Mouse (Mus musculus) lung, adult 18-20 months (tissue): ENCODE data around the gene Lmnb2.

Experiments used
- DNase-seq, 2 experiments: peaks; one replicate each; pipeline ENCODE4 v3.0.0; 2022; ENCODE audit warnings: mixed read lengths in 2 of 2

Lmnb2 gene

GRCm38 (mm10) chr10:80897861-80898510 is 20.1 kb downstream of the Lmnb2 start:
- DNase-seq = no peak

- no peak for DNase-seq
These were observed 21.2 kb downstream of the Lmnb2 start for GRCm38 (mm10) chr10:80896581-80897485.

DNA sequence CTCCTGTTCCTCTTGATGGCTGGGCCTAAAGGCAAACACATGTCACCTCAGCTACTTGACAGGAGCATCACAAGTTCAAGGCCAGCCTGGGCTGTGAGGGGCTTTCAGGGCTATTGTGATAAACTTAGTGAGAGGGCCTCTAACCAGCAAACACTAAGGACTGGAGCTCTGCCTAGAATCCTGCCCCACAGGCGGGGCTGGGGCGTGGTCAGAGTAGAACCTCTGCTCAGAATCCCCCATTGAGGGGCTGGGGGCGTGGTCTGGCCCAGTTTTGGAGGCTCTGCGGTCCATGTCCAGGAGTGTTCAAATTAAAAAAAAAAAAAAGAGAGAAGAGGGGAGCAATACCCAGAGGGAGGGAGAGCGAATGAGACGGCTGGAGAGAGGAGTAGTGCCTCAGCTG is 22.3 kb downstream of the Lmnb2 start:
- DNase-seq = no peak

DNA sequence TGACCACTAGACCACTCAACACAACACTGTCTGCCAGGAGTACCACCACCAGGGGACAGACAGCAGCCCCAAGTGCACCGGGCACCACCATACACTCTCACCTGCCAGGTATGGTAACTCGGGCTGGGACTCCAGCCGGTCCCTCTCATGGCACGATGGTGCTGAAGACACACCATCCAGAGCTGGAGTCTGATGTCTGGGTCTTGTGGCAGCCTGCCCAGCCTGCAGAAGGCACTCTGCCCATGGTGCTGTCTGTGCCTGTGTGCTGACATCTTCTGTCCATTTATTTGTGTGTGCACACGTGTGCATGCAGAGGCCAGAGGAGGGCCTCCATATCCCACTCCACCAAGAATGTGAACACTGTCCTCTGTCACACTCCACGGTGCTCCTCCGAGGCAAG is 22.9 kb downstream of the Lmnb2 start:
- DNase-seq = no peak

- peak; percentile 62 to 65 for DNase-seq
These were observed 30.9 kb downstream of the Lmnb2 start for GRCm38 (mm10) chr10:80887181-80887580.

DNA sequence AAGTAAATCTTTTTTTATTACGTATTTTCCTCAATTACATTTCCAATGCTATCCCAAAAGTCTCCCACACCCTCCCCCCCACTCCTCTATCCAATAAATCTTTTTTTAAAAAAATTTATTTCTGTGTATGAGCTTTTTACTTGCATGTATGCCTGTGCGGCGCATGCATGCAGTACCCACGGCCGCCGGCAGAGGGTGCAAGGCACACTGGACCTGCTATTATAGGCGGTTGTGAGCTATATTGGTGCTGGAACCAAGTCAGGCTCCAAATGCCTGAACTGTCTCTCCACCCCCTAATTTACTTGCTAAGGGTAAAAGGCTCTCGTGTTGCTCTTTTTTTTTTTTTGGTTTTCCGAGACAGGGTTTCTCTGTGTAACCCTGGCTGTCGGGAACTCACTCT is 36.7 kb downstream of the Lmnb2 start:
- DNase-seq = peak; percentile 64

DNA sequence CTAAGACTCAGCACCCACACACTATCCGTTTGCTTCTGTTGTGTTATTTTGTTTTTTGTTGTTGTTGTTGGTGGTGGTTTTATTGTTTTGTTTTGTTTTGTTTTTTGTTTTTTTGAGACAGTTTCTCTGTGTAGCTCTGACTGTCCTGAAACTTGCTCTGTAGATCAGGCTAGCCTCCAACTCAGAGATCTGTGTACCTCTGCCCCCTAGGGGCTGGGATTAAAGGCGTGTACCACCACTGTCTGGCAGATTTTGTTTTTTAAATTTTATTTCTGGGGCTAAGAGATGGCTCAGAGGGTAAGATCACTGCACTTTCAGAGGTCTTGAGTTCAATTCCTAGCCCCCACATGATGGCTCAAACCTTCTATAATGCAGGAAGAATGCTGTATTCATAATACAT is 37.1 kb downstream of the Lmnb2 start:
- DNase-seq = no peak

- DNase-seq = peak; percentile 44 to 58
These were observed 37.9 kb downstream of the Lmnb2 start for GRCm38 (mm10) chr10:80880131-80880641.

DNA sequence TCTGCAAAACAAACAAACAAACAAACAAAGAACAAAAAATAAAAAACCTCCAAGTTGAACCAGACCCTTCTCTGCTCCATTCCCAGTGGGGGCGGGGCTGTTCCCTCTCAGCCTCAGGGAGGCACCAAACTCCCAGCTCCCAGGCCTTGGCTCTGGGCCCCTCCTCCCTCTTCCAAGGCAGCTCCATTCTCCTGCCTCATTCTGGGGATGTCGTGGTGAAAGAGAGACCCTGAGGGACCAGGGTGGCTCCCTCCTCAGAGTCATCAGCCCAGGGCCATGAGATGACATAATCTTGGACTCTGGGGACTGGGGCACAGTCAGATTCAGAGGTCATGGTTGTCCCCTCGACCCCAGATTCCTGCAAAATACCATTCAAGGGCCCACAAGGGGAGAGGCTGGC is 41.5 kb downstream of the Lmnb2 start:
- no peak for DNase-seq

DNA sequence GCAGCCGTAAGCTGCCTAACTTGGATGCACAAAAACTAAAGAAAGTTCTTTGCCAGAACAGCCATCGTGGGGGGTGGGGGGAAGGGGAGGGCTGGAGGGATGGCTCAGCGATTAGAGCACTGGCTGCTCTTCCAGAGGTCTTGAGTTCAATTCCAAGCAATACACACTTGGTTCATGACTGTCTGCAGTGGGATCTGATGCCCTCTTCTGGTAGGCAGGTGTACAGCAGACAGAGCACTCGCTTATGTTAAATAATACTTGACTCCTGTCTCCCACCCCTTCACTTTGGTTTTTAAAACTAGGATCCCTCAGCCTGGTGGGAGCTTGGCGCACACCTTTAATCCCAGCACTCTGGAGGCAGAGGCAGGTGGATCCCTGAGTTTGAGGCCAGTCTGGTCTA is 42.0 kb downstream of the Lmnb2 start:
- peak; percentile 43 to 55 for DNase-seq

DNA sequence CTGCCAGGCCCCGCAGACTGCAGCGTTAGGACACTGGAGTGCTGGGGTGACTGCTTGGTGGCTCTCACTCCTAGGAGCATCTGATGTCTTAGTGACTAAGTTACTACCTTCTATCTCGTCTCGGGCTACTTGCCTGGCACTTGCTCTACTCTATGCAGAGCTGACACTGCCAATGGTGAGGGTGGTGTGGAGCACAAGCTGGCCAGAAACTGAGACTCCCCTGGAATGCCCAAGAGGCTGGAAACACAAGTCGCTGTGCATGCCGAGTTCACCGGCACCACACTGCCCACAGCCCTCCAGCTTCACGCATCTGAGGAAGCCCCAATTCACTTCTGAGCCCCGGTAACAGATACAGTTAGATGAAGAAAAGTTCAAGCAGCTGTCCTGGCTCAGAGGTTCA is 44.0 kb downstream of the Lmnb2 start:
- no peak for DNase-seq

- no peak for DNase-seq
These were observed 46.5 kb downstream of the Lmnb2 start, which contains the start of gene Tmprss9 for GRCm38 (mm10) chr10:80871581-80871980. TSS of gene Tmprss9 (plus strand) at chr10:80871848.

GRCm38 (mm10) chr10:80870993-80871392 is 47.1 kb downstream of the Lmnb2 start:
- no peak for DNase-seq

GRCm38 (mm10) chr10:80864446-80864845 is 53.6 kb downstream of the Lmnb2 start:
- no peak for DNase-seq

DNA sequence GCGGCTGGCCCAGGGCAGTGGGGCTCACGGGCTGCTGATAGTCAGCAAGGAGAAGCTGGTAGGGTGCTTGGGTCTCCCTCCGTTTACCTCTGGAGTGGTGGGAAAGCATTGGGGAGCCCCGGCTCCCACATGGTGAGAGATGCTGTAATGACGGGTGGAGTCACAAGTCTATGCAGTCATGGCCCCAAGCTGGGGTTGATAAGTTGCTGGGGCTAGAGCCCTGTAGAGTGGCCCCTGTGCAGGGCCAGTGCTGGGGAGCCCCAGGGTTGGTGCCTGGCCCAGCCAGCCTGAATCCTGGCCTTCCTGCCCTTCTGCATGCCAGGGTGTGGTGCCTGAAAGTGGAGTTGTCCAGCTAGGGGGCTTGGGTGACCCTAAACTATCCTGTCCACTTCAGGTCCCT is 55.7 kb downstream of the Lmnb2 start:
- no peak for DNase-seq

DNA sequence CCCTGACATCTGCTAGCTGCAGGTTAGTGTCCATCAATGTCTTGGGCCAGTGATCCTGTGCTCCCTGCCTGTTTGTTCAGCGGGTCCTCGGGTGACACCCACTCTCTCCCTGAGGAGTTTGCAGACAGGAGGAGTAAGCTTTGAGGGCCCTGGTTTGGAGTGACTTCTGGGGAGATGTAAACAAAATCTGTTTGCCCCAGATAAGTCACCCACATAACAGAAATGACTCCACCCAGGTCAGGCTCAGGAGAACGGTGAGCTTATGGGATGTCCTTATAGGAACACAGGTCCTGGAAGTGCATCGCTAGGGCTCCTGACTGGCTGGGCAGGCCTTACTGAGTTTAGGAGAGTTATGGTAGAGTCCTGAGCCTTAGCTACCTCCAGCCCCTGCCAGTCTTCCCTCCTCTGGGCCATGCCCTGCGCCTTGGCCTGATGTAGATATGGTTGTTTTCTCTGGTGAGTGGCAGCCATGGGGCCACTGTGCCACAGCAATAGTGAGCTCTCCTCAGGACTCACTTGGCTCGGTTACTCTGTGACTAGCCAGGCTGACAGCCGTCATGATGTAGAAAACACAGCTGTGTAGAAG is 59.6 kb downstream of the Lmnb2 start:
- no peak for DNase-seq

DNA sequence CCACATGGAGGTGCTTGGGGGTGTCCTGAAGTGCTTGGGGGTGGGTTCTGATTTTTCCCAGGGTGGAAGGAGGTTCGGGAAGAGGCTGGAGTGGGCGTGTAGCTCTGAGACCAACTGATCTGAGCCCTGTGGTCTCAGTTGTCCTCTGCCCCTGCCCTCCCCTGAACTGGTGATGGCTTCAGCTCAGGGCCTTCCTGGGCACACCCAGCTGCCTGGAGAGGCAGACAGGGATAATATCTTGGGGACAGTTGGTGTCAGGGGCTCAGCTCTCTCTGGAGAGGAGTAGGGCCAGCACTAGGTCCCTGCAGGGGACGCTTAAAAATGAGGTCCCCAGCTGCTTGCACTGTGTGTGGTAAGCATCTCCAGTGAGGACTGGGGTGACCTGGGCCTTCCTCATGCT is 60.2 kb downstream of the Lmnb2 start:
- no peak for DNase-seq

- no peak for DNase-seq
These were observed 60.7 kb downstream of the Lmnb2 start for GRCm38 (mm10) chr10:80857386-80857785.

DNA sequence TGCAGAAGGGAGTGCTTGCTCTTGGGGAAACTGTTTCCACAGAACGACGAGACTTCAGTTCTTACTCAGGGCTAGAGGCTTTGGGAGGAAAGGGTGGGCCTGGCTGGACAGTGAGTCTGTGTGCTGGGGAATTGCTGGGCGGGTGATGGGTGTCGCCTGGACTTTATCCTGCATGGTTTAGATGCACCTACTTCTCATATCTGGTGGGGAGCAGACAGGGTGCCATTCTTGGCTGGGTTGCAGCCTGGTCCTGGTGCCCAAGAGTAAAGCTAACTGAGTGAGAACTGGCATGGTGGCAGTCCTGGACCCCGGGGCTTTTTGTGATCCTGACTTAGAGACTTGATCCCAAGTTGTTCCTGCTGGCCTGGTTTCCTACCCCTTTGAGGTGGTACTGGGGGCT is 61.1 kb downstream of the Lmnb2 start:
- DNase-seq = no peak

- DNase-seq = peak in 1 of 2 experiments; percentile 7
These were observed 61.8 kb downstream of the Lmnb2 start for GRCm38 (mm10) chr10:80856267-80856666.

GRCm38 (mm10) chr10:80855749-80856073 is 62.3 kb downstream of the Lmnb2 start:
- no peak for DNase-seq

- peak; percentile 95 to 96 for DNase-seq
These were observed 62.9 kb downstream of the Lmnb2 start, which contains the start of the genes Lsm7 and Sppl2b for GRCm38 (mm10) chr10:80854913-80855748. TSS of gene Lsm7 (minus strand) at chr10:80855209. TSS of gene Sppl2b (plus strand) at chr10:80855275.
